Mouse (Mus musculus) embryonic facial prominence, embryonic 15.5 days (tissue): ENCODE measurements around the gene Stam2. TPM values are rescaled to one million over a fixed set of nuclear protein-coding genes. Genes with fewer than 3 reads are reported as not detected.
A peak's percentile ranks its signal among the peaks of the same experiment; 100 is the strongest.

Source experiments
- ATAC-seq: fragments of 200-750 bp; cut with Nextera tagmentation; 2 replicates; pipeline ENCODE4 v1.8.0; 2017; ENCODE audit warnings: low read depth, moderate TSS enrichment; ENCODE audit not compliant: insufficient number of reproducible peaks, low FRiP score, low TSS enrichment
- H3K27ac ChIP-seq: fragments of 300-500 bp; sonication (generic); replicated peaks from 2 replicates; pipeline ENCODE4 v1.5.1; 2015; ENCODE audit warnings: mild to moderate bottlenecking, inconsistent platforms
- H3K27me3 ChIP-seq: fragments of 300-500 bp; sonication (generic); 2 replicates; pipeline ENCODE4 v1.6.1; 2015; ENCODE audit warnings: inconsistent platforms
- H3K36me3 ChIP-seq: fragments of 300-500 bp; sonication (generic); 2 replicates; pipeline ENCODE4 v1.6.1; 2015; ENCODE audit warnings: mild to moderate bottlenecking, inconsistent platforms
- H3K4me1 ChIP-seq: fragments of 300-500 bp; sonication (generic); 2 replicates; pipeline ENCODE4 v1.6.1; 2015; ENCODE audit warnings: inconsistent platforms
- H3K4me2 ChIP-seq: fragments of 300-500 bp; sonication (generic); replicated peaks from 2 replicates; pipeline ENCODE4 v1.6.1; 2015; ENCODE audit warnings: mild to moderate bottlenecking, inconsistent platforms
- H3K4me3 ChIP-seq: fragments of 300-500 bp; sonication (generic); replicated peaks from 2 replicates; pipeline ENCODE4 v1.5.1; 2015; ENCODE audit warnings: mild to moderate bottlenecking, inconsistent platforms
- H3K9ac ChIP-seq: fragments of 300-500 bp; sonication (generic); 2 replicates; pipeline ENCODE4 v1.6.1; 2015; ENCODE audit warnings: inconsistent platforms
- H3K9me3 ChIP-seq: fragments of 300-500 bp; sonication (generic); replicated peaks from 2 replicates; pipeline ENCODE4 v1.6.1; 2016; ENCODE audit warnings: inconsistent platforms
- WGBS: fragments of 180-500 bp; shearing (Covaris S2); methylation state at CpG from one replicate; pipeline ENCODE4 v1.1.7; 2015; 5-methylcytosine and 5-hydroxymethylcytosine counted together
- polyA plus RNA-seq: library from polyadenylated mRNA; unstranded; fragments of >200 nt; fragmentation: Nextera tagmentation; extraction: Ambion mirVana; gene quantifications from 2 replicates; pipeline ENCODE4 v1.2.1, GENCODE M21; 2015

The Stam2 gene
- polyA plus RNA-seq, 1 experiment from 2014 or later, result 32.8 TPM

DNA sequence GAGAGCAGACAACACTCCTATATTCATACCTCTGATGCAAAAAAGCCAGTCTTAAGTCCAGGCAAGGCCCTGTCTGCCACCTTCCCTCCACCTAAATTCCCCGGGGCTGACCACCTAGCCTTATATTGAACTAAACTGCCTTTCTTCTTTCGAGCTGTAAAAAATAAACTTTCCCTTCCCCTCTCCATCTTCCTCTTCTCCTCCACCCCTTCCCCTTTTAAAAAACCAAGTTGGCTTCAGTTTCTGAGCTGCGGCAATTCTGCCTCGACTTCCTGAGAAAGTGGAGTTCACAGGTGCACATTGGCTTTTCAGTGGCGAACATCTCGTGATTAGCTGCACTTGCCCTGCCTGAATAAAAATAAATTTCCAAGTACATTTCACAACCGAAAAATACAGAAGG, 20.4 kb upstream of the Stam2 start:
- Histone ChIP-seq H3K4me1 (peaks cover 5% of the 10 kb centered on the region; the same call in 1 of the 2 replicates), H3K36me3 (no peaks in the 10 kb centered on the region), H3K27ac (no peak overlapping the region), H3K9me3 (no peaks in the 10 kb centered on the region), H3K4me3 (no peak overlapping the region), H3K27me3 (no peaks in the 10 kb centered on the region), H3K9ac (no peak overlapping the region), H3K4me2 (peak overlapping the region; percentile 53)
- ATAC-seq, result no peak
- WGBS, result 59% methylated on average over 7 of the region's 7 CpGs

DNA sequence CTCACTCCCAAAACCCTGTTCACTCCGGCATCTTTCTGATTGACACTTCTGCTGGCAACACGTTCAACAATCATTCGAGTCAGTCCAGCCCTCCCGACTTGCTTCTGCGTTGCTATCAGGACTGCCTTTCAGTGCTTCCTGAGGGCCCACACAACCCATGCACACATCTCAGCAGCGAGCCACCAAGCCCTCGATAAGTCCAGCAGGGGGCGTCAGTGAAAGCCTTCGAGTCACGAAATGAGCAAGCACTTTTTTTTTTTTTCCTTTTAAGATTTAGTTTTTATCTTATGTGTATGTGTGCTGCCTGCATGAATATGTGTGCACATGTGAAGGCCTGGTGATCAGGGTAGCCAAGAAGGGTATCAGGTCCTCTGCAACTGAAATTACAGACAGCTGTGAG, 16.5 kb upstream of the Stam2 start:
- Histone ChIP-seq H3K4me1 (no peaks in the 10 kb centered on the region), H3K27me3 (no peaks in the 10 kb centered on the region), H3K36me3 (no peaks in the 10 kb centered on the region), H3K27ac (no peak overlapping the region), H3K9ac (no peak overlapping the region), H3K4me3 (no peak overlapping the region), H3K9me3 (no peaks in the 10 kb centered on the region), H3K4me2 (no peak overlapping the region)
- ATAC-seq, result no peak
- 28% methylated on average over 10 of the region's 10 CpGs for WGBS

DNA sequence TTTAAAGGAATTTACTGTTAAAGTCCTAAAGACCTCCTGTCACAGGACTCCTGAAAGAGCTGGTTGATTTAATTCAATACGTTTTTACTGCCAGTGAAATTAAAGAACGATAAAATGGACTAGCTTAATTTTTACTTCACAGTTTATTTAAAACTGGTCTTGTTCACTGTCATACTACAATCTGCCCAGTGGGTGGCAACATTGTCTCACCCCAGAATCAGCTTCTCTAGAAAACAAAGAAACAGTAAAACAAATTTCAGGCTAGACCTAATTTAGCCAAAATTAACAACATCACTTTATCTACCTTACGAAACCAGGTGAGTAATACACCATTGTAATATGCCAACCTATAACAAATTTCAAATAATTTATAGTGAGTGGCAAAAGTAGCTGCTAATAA, 14.6 kb upstream of the Stam2 start:
- no peaks in the 10 kb centered on the region for H3K36me3 ChIP-seq
- no peaks in the 10 kb centered on the region for H3K27me3 ChIP-seq
- no peak overlapping the region for H3K27ac ChIP-seq
- no peaks in the 10 kb centered on the region for H3K9me3 ChIP-seq
- no peak for ATAC-seq
- 13% methylated on average over 3 of the region's 3 CpGs for WGBS
- no peak overlapping the region for H3K4me3 ChIP-seq
- no peaks in the 10 kb centered on the region for H3K4me1 ChIP-seq
- H3K9ac ChIP-seq, result no peak overlapping the region
- no peak overlapping the region for H3K4me2 ChIP-seq

DNA sequence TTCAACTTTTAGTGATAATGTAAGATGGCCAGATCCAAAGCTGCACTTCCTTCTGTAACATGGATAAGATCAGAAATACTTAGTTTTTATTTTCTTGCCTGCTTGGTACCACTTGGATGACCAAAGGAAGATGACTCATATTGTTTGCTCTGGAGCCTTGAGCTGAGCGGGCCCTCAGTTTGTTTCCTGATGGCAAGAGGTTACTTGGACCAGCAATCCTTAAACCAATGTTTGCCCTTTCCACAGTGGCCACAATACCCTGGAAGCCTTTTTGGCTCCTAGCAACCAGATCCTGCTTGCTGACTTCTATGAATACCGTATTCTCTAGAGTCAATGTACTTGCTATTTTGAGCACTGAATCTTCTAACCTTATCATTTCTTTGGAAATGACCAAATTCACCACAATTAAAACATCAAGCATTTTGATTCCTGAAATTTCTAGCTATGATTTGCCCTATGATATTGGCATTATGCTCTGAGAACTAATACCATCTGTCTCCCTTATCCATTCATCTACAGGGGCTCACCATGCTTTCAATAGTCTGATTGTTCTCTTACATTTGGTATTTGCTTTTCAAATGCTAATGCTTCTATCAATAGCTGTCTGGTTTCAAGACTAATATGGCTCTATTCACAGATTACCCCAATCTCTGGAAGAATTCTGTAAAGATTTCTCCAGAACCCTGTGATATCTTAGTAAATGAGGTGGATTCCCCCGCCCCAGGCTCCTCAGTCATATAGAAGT, 11.7 kb upstream of the Stam2 start:
- Histone ChIP-seq H3K27me3 (no peaks in the 10 kb centered on the region), H3K4me1 (no peaks in the 10 kb centered on the region), H3K9me3 (no peaks in the 10 kb centered on the region), H3K4me2 (no peak overlapping the region), H3K27ac (no peak overlapping the region), H3K36me3 (no peaks in the 10 kb centered on the region), H3K4me3 (no peak overlapping the region), H3K9ac (no peak overlapping the region)
- ATAC-seq, result no peak
- 84% methylated on average over 3 of the region's 3 CpGs for WGBS

DNA sequence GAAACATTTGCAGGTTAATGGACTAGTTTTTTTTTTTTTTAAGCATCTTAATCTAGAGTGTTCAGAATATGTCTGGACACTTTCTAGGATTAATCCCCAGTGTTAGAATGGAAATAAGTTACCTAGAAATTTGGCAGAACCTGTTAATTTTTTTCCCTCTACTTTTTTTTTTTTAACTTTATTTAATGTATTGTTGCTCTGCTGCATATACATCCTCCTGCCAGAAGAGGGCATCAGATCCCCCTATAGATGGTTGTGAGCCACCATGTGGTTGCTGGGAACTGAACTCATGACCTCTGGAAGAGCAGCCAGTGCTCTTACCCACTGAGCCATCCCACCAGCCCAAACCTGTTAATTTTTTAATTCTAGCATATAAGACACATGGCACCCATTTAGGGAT, 2.0 kb upstream of the Stam2 start:
- H3K9me3 ChIP-seq, result no peaks in the 10 kb centered on the region
- no peak overlapping the region for H3K4me2 ChIP-seq
- no peaks in the 10 kb centered on the region for H3K27me3 ChIP-seq
- no peaks in the 10 kb centered on the region for H3K36me3 ChIP-seq
- peaks cover 11% of the 10 kb centered on the region for H3K4me1 ChIP-seq
- no peak for ATAC-seq
- no peak overlapping the region for H3K9ac ChIP-seq
- H3K27ac ChIP-seq, result no peak overlapping the region
- no peak overlapping the region for H3K4me3 ChIP-seq

DNA sequence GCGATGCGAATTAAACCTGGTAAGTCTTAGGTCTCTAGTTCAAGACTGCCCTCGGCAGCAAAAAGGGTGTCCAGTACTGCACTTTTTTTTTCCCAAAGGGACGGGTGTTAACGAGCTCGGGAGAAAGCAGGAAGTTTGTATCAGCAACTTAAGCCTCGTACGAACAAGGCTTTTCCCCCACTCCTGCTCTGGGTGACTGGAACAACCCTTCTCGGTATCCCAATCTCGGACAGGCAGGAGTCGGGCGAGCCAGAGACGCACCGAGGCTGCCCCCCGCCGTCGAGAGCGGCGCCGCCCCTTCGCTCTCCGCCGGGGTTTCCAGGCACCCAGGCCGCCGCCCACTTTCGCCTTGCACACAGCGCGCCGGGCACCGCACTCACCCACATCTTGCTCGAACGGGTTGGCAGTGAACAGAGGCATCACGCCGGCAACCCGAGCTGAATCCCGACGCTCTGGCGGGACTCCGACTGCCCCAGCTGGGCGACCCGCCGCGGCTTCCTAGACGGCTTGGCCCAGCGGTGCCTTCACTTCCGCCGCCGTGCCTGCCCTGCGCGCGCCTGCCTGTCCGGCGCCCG, 313 bp downstream of the Stam2 start:
- Histone ChIP-seq H3K4me1 (peaks cover 11% of the 10 kb centered on the region), H3K4me3 (peak overlapping the region; percentile 91), H3K27ac (peak overlapping the region; percentile 99), H3K36me3 (no peaks in the 10 kb centered on the region), H3K9me3 (no peaks in the 10 kb centered on the region), H3K9ac (peak overlapping the region; percentile 87), H3K4me2 (peak overlapping the region; percentile 50), H3K27me3 (no peaks in the 10 kb centered on the region)
- under 1% methylated on average over 54 of the region's 54 CpGs for WGBS
- ATAC-seq, result peak; percentile 91

DNA sequence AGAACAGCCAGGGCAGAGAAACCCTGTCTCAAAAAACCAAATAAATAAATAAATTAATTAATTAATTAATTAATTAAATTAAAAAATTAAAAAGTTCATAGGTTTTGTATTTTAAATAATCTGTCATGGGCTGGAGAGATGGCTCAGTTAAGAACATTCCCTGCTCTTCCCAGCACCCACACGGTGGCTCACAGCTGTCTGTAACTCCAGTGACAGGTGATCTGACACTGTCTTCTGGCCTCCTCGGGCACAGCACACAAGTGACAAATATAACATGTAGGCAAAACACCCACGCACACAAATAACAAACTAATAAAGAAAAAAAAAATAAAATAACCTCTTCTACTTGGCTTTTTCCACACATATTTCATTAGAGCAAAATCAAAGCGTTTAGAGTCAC, 1.5 kb downstream of the Stam2 start:
- H3K4me3 ChIP-seq, result no peak overlapping the region
- H3K36me3 ChIP-seq, result no peaks in the 10 kb centered on the region
- 0 out of 2 replicates have a peak overlapping the region, but pooled peaks have one; percentile 21 for H3K4me2 ChIP-seq
- no peak overlapping the region for H3K27ac ChIP-seq
- no peak for ATAC-seq
- no peak overlapping the region for H3K9ac ChIP-seq
- no peaks in the 10 kb centered on the region for H3K9me3 ChIP-seq
- H3K27me3 ChIP-seq, result no peaks in the 10 kb centered on the region
- WGBS, result 71% methylated on average over 4 of the region's 4 CpGs
- peaks cover 11% of the 10 kb centered on the region for H3K4me1 ChIP-seq

DNA sequence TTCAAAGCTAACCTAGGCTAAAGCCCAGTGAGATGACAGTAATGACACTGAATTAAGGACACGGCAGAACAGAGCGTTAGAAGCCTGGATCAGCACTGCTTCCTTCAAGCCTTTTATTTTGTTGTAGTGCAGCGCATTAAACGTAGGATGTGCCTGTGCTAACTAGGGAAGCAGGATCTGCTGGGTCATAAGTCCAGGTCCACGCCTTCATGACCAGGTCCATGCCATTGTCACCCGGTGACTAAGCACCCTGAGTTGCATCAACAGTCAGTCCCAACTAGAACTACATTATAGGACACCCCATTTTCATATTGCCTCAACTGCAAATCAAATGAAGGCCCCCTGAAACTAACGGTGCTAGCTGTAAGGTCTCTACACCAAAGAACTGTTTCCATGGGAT, 7.6 kb downstream of the Stam2 start:
- H3K9ac ChIP-seq, result no peak overlapping the region
- no peak overlapping the region for H3K4me3 ChIP-seq
- 97% methylated on average over 7 of the region's 7 CpGs for WGBS
- H3K4me1 ChIP-seq, result no peaks in the 10 kb centered on the region
- ATAC-seq, result no peak
- no peaks in the 10 kb centered on the region for H3K27me3 ChIP-seq
- no peaks in the 10 kb centered on the region for H3K36me3 ChIP-seq
- H3K9me3 ChIP-seq, result no peaks in the 10 kb centered on the region
- no peak overlapping the region for H3K4me2 ChIP-seq
- no peak overlapping the region for H3K27ac ChIP-seq

DNA sequence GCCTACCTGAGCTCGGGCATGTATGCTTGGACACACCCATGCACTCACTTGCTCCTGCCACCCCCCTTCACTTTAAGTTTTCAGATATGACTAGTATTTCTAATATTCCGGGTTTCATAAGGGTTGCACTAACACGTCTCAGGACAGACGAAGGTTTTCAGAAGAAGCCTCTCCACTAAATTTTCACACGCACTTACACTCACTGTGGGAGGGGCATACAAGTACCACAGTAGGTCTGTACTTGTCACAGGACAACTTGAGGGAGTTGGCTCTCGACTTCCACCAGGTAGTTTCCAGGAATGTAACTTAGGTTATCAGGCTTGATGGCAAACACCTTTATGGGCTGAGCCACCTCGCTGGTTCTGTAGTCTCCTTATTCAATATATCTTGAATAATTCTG, 8.4 kb downstream of the Stam2 start:
- H3K27ac ChIP-seq, result no peak overlapping the region
- H3K4me2 ChIP-seq, result no peak overlapping the region
- no peaks in the 10 kb centered on the region for H3K9me3 ChIP-seq
- H3K4me3 ChIP-seq, result no peak overlapping the region
- no peaks in the 10 kb centered on the region for H3K27me3 ChIP-seq
- H3K9ac ChIP-seq, result no peak overlapping the region
- no peak for ATAC-seq
- no peaks in the 10 kb centered on the region for H3K4me1 ChIP-seq
- H3K36me3 ChIP-seq, result no peaks in the 10 kb centered on the region
- 86% methylated on average over 7 of the region's 7 CpGs for WGBS

DNA sequence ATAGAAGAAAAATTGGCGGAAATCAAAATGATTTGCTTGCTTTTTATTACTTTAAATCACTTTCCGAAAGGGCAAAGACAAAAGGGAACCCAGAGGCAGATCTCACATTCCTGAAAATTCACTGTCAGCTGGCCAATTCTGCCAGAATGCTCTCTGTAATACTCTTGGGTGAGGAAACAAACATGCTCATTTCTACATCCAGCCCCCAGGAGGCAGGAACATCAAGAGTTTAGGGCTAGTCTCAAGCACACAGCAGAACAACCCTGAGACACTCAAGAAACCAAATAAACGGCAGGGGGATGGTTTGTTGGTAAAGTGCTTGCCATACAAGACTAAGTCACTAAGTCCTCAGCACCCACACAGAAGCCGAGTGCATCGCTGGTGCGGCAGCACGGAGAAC, 9.5 kb downstream of the Stam2 start:
- Histone ChIP-seq H3K4me2 (no peak overlapping the region), H3K9me3 (no peaks in the 10 kb centered on the region), H3K27me3 (no peaks in the 10 kb centered on the region), H3K4me1 (no peaks in the 10 kb centered on the region), H3K27ac (no peak overlapping the region), H3K4me3 (no peak overlapping the region), H3K9ac (no peak overlapping the region), H3K36me3 (no peaks in the 10 kb centered on the region)
- 86% methylated on average over 7 of the region's 7 CpGs for WGBS
- ATAC-seq, result no peak

DNA sequence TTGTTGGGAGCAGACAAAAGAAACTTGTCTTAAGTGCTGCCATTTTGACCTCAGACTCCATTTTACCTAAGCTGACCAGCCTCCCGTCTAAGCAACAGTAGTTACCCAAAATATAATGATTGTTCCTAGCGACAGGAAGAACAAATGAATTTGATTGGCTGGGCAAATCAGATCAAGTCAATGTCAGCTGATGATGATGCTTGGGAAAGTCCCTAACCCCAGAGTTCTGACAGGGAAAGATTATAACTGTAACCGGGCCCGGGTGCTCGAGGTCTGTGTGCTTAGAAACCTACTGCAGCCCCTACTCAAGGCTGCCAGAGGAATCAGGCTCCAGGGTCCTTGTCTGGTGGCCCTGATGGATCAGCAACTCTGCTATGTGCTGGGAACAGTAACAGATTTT, 10.1 kb downstream of the Stam2 start:
- no peaks in the 10 kb centered on the region for H3K4me1 ChIP-seq
- WGBS, result 80% methylated on average over 5 of the region's 5 CpGs

DNA sequence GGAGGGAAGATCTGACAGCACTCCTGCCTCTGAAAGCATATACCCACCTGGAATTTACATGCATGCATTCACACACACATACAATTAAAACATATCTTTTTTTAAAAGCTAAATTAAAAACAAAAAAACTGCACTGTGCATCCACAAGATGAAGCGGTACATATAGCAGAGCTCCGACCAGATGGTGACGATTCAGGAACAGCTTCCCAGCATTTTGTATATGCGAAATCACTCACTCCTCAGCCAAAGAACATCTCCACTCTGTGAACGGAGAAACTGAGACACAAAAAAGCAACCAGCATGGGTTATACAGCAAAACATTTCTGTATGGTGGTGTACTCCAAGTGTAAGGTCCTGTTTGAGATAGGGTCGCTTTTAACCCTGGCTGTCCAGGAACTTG, 11.2 kb downstream of the Stam2 start:
- H3K4me1 ChIP-seq, result no peaks in the 10 kb centered on the region
- no peak overlapping the region for H3K4me2 ChIP-seq
- H3K27me3 ChIP-seq, result no peaks in the 10 kb centered on the region
- no peak overlapping the region for H3K4me3 ChIP-seq
- H3K36me3 ChIP-seq, result no peaks in the 10 kb centered on the region
- no peak for ATAC-seq
- H3K9ac ChIP-seq, result no peak overlapping the region
- 84% methylated on average over 6 of the region's 6 CpGs for WGBS
- H3K9me3 ChIP-seq, result no peaks in the 10 kb centered on the region
- no peak overlapping the region for H3K27ac ChIP-seq

More for the DNA sequence above, 10.1 kb downstream of the Stam2 start:
- H3K9me3 ChIP-seq, result no peaks in the 10 kb centered on the region
- H3K9ac ChIP-seq, result no peak overlapping the region
- no peak overlapping the region for H3K27ac ChIP-seq
- H3K4me3 ChIP-seq, result no peak overlapping the region
- no peak overlapping the region for H3K4me2 ChIP-seq
- no peaks in the 10 kb centered on the region for H3K27me3 ChIP-seq
- ATAC-seq, result no peak
- no peaks in the 10 kb centered on the region for H3K36me3 ChIP-seq
